Mouse (Mus musculus): ENCODE measurements at regions not wholly inside any gene's neighbourhood (a gene's known extent, or its start where the extent isn't known, plus 50 kb on each side); places are given as distances from the start of the nearest gene placed in this dataset.

DNA sequence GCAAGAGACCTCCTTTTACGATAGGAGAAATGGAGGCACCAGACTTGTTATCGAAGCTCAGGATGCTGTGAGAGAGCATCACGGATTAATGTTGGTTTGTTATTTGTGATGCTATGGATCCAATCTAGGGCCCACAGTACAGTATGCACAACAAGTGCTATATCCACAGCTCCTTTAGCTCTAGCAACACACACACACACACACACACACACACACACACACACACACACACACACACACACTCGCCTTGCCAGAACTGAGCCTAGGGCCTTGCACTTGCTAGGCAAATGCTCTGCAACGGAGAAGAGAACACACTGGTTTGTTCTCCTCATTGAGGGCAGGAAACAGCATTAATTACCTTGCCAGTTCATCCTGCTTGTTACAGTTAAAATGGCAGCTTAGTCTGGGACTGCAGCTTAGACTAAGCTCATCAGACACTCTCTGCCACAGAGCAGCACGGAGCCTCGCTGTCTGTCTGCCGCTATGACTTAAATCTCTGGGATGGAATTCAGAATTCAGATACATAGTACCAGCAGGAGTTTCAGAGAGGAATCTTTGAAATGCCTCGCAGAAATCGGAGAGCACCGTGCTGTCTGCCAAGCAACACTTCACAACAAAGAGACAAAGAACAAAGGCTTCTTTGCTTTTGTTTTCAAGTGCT, 285.0 kb downstream of the Rngtt start:
- no peak for DNase-seq (ENCODE audit: low read depth)

DNA sequence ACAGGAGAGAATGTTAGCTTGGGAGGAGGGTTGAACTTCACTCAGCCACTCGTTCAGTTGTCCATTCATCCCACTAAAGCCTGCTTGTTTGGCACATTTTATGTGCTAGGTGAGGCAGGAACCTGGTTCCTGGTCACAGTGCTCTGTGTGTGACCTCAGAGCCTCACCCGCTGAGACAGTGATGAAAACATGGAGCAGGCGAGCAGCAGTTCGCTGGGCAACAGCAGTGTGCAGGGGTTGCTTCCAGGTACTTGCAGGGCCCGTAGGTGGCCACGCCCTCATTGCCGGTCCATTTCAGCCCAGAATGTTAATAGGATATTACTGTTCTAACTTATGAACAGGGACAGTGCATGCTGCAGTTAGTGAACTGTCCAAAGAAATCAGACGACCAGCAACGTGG, 285.7 kb downstream of the Rngtt start:
- no peak for DNase-seq (ENCODE audit: low read depth)

DNA sequence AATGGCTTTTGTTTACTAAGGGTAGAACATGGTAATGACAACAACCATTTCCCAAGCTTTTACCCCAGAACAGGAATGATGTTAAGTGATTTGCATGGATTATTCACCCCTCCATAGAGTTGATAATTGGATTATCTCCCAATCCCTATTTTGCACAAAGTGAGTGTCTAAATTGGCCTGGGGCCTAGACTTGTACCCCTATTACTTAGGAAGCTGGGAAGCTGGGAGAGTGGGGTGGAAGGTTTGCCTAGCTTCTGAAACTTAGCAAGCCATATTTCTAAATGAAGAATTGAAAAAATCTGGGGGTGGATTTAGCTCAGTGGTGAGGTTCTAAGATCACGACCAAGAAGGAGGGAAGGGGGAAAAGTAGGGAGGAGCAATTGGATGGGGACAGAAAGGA, 289.9 kb downstream of the Rngtt start:
- DNase-seq (ENCODE audit: low read depth) = no peak

DNA sequence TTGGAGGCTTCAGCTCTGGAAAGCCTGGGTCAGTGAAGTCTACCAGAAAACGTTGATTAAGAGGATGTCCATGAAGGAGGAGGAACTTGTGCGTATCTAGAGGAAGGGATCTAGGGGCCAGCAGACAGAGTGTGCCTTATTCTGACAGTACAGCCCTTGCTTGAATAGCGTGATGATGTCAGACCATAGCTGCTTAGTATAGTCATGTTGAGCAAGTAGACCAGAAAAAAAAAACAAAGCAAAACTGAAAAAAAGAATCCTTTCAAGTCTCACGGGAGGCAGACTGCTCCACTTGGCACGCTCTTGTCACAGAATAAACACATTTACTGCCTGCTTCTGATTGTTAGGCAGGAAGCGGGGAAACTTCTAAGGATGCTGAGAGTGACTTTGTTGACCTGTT, 290.7 kb downstream of the Rngtt start:
- no peak for DNase-seq (ENCODE audit: low read depth)

DNA sequence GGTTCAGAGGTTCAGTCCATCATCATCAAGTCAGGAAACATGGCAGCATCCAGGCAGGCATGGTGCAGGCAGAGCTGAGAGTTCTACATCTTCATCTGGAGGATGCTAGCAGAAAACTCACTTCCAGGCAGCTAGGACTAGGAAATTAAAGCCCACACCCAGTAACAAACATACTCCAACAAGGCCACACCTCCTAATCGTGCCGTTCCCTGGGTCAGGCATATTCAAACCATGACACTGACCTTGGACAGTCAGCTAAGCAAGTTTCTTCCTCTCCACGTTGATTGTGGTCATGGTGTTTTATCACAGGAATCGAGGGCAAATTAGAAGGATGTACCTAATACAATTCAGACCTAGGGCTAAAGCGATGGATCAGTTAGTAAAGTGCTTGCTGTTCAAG, 294.5 kb downstream of the Rngtt start:
- DNase-seq (ENCODE audit: low read depth) = no peak

DNA sequence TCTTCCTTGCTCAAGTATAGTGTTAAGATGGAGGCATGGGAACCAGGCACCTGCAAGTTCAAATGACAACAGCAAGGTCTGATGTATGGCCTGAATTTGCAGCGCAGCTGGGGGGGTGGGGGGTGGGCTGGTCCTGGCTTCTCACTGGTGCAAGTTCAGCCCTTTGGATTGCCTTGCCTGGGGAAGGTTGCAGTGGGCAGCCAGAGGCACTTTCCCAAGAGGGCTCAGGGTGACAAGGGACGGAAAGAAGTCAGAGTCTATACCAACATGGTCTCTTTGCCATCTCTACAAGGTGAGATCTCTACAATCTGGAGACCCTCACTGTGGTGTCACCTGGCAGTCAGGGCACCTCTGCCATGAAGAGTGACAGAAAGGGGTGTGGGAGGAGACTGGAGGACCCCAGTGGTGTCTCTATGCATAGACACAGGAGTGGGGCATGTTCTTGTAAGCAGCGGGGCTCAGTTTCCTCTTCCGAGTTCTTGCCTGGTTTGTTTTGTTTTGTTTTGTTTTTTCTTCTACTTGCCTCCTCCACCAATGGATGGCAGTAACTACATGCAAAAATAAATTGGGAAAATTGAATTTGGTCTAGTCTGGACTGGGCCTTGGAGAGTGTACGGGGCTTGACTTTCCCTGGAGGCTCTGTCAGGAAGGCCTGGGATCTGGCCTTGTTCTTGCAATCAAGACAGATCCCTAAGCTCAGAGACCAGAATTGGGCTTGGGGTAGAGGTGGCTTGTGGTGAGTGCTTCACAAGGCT, 284.4 kb upstream of the Cnr1 start:
- no peak for DNase-seq (ENCODE audit: low read depth)

DNA sequence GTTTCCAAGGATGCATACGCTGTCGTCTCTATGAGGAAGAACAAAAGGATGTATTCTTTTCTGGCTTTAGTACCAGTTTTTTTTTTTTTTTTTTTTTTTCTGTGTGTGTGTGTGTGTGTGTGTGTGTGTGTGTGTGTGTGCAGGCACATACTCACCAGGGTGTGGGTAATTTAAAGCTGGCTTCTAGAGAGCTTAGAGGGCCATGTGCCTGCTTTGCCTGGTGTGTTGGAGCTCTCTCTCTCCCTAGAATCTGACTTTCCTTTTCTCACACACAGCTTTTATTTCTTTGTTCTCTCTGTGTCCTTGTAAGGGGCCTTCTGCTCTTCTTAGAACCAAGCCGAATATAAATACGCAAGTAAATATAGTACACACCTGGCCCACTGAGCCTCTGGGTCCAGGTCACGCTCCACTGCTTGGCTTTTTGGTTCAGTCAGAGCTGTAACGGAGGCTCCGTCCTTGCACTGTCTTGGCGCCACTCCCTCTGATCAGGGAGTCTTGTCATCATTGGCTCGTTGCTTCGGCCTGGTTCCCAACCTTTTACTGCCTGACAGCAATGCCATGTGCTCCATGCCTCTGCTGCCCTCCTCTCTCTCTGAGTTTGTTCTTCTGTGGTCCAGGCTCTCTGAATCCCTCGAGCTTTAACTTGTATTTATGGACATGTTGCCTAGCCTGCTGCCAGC, 283.7 kb upstream of the Cnr1 start:
- DNase-seq (ENCODE audit: low read depth) = no peak

DNA sequence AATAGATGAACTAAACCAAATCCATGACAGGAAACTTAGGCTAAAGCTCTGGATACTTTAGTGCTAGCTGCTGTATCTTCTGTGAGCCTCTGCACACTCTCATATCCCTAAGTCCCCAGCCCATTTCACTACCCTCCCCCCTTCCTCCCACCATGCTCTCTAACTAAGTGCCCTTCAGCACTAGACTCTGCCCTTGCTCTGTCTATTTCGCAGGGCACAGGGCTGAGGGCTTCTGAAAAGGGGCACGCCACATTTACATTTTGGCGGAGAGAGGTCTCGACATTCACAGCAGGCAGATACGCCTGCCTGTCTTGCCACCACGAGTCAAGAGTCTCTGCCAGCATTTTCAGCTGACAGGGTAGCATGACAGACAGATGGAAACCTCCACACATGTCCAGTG, 282.5 kb upstream of the Cnr1 start:
- no peak for DNase-seq (ENCODE audit: low read depth)

DNA sequence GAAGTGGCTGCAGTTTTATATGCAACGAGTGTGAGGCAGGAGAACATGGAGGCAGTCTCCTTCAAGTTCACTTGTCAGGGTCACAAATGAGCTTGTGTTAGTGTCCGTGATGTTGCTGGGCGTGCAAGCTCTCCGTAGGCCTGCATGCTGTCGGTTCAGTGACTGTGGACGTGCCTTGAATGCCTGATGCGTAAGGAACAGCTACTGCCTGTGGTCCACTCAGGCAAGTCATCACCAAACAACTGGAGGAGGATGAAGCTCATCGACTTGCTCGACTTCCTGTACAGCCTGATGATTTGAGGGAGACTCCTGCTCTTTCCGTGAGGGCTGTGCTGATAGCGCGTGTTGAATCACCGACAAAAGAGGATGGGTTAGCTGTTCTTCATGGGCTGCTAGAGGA, 281.9 kb upstream of the Cnr1 start:
- DNase-seq (ENCODE audit: low read depth) = no peak

DNA sequence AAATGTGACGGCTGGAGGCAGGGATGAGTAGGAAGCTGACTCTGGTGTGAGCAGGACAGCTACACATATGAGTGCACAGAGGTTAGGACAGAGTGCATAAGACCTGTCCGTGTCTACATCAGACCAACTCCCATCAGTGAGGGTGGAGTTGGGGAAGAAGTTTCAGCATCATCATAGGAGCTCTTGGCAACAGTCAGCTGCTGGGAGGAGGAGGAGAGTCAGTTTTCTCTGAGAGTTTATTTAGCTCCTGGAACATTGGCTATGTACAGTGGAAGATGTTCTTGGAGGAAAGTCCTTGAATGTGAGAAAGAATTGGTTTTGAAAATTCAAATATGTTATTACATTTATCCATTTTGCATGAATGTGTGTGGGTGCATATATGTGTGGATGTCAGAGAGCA, 279.2 kb upstream of the Cnr1 start:
- DNase-seq (ENCODE audit: low read depth) = no peak

DNA sequence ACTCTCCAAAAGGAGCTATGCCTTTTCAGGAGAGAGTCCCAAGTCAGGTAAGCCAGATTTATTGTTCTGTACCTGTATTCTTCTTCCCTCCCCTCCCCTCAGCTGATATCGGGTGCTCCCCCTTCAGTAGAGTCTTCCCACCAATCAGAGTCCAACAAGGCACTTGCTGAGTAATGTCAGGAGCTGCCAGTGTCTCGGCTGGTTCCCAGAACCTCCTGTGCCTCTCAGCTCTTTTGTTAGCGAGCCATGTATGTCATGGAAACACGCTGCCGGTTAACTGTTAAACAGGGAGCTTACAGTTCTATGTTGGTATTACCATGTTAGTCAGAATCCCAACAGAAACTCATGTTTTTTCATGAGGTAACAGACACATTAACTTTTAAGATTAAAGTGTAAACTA, 273.1 kb upstream of the Cnr1 start:
- no peak for DNase-seq (ENCODE audit: low read depth)

DNA sequence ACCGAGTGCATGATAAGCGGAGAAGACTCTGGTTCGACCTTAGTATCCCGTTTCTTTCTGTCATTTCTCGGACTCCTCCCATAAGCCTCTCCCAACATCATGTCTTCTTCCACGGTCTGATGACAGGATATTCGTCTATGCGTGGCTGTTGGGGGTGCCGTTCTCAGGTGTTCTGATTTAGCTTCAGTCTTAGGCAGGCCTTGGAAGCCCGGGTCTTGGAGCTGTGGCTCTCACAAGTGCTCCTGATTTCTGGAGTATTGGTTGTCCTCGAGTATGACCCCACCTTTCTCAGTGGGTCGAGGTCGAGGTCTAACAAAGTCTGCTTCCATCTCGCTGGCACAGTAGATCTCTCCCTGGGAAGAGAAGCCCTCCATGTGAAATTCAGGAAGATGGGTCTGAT, 264.6 kb upstream of the Cnr1 start:
- no peak for DNase-seq (ENCODE audit: low read depth)

DNA sequence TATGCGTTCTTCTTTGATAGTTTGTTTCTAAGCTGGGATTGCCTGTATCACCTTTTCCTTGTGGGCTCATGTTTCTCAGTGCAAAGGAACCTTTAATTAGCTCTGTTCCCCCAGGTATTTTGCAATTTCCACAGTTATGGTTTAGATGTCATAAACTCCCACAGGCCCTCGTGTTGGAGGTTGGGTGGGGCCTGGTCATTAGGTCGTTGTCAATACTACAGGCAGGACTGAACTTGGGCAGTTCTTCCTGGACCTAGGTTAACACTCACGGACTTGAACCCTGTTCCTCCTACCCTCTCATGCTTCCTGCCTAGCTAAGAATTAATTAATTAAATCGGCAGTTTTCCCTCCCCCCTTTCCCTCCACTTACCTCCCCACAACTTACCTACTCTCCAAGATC, 263.8 kb upstream of the Cnr1 start:
- no peak for DNase-seq (ENCODE audit: low read depth)

DNA sequence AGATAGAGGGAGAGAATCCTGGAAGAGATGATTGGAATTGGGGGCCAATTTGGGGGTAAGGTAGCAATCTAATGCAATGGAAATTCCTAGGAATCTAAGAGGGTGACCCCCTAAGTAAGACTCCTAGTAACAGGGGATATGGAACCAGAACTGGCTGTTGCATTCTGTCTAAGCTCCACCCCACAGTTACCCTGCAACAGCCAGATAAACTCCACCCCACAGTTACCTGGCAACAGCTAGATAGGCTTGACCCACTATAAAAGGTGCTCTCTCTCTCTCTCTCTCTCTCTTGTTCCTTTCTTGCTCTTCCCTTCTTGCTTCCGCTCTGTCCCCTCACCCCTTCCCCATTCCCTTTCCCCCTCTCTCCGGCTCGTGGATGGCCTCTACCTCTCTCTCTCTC, 262.5 kb upstream of the Cnr1 start:
- no peak for DNase-seq (ENCODE audit: low read depth)

DNA sequence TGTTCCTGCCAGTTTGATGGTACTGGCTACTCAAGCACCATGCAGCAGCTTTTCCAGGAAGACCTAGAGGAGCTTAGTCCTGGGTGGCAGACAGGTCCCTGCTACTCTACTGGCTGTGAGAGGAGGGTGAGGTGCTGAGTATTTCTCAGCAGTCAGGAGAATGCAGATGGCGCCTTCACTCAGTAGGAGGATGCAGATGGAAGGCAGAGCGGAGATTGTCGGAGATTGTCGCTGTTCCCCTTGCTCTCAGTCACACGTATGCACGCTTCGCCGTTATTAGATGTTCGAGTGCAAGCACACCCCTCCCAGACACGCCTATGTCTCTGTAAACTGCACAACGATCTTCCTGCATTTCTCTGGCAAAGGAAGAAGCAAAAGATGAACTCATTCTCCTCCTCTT, 261.4 kb upstream of the Cnr1 start:
- no peak for DNase-seq (ENCODE audit: low read depth)

DNA sequence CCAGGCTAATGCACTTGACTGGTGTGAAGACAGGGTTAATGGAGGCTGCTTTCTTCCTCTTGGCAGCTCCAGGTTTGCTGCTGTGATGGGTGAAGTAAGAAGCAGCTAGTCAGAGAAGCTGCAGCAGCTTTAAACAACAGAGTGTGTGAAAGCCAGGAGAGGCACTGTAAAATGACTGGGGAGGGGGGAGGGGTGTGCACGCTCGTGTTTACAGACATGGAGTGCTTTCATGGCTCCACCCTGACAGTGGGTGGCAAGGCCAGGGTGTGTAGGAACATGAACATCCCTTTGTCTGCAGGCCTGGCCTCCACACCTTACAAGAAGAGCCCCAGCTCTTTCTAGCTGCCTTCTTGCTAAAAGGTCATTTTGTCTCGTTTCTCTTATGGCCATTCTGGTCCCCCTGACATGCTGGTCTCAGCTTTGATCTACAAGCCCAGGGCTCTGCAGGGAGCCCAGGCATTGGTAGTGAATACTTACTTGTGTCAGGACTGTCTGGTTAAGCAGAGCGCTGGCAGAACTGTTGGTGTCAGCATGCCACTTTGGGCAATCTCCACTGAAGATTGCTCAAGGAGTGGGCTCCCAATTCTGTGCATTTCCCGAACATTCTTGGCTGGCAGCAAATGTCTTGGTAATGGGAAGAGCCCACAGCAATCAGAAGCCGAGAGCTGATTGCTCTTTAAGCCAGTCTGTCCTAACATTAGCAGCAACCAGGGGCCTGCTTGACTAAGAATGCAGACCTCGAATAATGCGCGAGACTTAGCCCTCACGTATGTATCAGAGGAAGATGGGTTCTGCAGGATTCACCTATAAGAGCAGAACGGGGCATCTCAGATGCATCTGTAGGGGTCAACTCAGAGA, 260.5 kb upstream of the Cnr1 start:
- peak; percentile 2 for DNase-seq (ENCODE audit: low read depth)

DNA sequence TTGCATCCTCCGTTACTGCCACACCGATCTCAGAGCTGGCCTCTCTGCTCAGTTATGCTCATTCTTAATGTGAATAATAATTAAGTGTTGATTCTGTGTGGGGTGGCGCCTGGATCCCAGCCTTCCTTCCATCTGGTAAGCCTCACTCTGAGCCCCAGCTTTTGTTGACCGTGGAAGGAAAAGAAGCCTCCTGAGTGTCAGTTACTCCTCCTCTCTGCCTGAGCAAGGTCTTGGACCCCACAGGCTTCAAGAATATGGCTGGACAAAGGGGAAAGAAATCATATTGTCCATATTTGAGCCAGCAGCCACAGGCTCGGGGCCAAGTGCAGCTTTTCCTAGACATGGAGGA, 259.9 kb upstream of the Cnr1 start:
- no peak for DNase-seq (ENCODE audit: low read depth)

DNA sequence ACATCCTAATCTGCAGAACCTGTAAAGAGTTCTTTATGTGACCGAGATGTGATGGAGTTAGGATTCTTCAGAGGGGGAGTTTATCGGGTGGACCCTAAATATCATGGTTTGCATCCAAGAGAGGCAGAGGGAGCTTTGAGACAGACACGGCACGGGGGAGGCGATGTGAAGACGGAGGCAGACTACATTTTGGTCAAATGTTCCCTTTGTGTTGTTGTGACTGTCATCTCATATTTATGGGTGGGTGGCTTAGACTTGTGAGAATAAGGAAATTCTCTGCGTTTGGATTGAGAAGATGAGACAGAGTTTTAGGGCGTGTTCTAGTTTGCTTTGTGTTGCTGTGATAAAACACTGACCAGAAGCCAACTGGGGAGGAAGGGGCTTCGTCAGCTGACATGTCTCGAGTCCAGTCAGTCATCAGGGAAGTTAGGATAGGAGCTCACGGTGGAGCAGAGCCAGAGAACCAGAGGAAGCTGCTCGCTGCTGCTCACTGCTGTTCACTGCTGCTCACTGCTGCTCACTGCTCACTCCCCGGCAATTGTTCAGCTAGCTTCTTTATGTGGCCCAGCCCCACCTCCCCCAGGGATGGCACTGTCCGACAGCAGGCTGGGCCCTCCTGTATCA, 259.0 kb upstream of the Cnr1 start:
- peak; percentile 2 for DNase-seq (ENCODE audit: low read depth)

DNA sequence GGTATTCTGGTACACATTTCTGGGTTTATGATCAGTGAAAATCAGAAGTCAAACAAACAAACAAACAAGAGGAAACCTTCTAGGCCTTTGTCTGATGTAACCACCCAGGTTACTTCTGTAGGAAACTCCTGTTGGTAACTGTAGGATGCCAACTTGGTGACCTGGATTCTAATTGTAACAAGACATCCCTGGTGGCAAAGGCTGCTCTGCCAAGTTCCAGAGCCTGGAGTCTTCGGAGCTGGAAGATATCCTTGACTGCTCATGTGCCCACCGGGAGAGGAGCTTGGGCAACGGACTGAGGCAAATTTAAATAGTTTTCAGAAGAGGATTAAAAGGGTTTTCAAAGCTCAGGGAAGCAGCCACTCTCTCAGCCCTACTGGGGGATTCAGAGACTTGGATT, 256.0 kb upstream of the Cnr1 start:
- no peak for DNase-seq (ENCODE audit: low read depth)

DNA sequence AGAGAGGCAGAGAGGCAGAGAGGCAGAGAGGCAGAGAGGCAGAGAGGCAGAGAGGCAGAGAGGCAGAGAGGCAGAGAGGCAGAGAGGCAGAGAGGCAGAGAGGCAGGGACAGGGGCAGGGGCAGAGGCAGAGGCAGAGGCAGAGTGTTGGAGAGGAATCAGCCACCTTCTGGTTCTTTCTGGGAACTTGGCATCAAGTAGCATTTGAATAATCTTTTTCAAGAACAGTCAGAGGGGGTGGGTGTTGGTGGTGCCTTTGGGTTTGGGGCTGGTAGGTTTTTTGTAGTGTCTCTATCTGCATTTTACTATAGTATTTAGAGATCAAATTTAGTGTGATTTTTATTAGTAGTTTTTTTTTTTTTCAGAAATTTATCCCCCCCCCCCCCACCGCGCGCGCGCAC, 249.3 kb upstream of the Cnr1 start:
- DNase-seq (ENCODE audit: low read depth) = no peak

DNA sequence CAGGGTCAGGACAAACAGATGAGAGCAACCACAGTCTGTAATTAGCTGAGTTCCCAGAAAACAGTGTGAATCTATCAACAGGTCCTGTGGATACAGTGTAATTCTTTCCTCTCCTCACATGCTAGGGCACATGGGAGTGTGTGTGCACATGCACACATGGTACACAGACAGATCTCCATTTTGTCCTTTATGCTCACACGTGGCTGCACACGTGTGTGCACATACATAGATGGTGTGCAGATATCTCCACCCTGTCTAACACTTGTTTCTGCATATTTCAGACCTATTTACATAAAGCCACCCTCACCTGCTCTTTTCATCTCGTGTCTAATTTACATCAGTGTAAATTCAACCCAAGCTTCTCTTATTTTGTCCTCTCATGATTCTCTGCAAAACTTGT, 245.0 kb upstream of the Cnr1 start:
- DNase-seq (ENCODE audit: low read depth) = no peak

DNA sequence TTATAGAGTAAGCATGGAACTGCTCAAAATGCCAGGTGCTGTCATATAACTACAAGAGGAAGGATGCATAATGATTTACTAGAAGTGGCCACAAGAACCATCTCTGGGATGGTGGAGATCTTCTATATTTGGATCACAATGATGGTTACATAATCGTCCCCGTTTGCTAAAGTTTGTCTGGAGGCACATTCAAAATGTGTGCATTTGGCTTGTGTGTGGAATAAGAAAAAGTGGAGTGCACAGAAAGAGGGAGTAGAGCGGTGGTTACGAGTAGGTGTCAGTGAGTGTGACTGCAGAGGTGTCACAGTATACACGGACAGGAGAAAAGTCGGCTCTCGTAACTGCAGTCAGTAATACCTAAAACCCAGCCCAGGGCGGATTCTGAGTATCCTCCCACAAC, 238.3 kb upstream of the Cnr1 start:
- no peak for DNase-seq (ENCODE audit: low read depth)
